Mouse (Mus musculus): ENCODE measurements at regions not wholly inside any gene's neighbourhood (a gene's known extent, or its start where the extent isn't known, plus 50 kb on each side); places are given as distances from the start of the nearest gene placed in this dataset.
"Not testable (repeated sequence)": the region's sequence is repeated elsewhere in the genome, so short reads cannot be mapped to it uniquely, and the experiment has no call there.

- in situ Hi-C loops (cut with MboI, MseI), result not testable (repeated sequence)
Observed at GRCm38 (mm10) chr1:96189776-96190175, 522.4 kb upstream of the St8sia4 start.

GRCm38 (mm10) chr1:96166767-96167166, 499.4 kb upstream of the St8sia4 start:
- in situ Hi-C loops (cut with MboI, MseI), result loop anchor here in 1 of 2 experiments (10.0 kb wide), 1 partner anchor 982 kb away; no protein-coding TSS in a partner anchor

GRCm38 (mm10) chr1:96155484-96155883, 488.1 kb upstream of the St8sia4 start:
- in situ Hi-C loops (cut with MboI, MseI), result no loop called here

GRCm38 (mm10) chr1:96128618-96129017, 461.2 kb upstream of the St8sia4 start:
- in situ Hi-C loops (cut with MboI, MseI), result no loop called here

- in situ Hi-C loops (cut with MboI, MseI), result no loop called here
Observed at GRCm38 (mm10) chr1:96107986-96108385, 440.6 kb upstream of the St8sia4 start.

GRCm38 (mm10) chr1:96105392-96105791, 438.0 kb upstream of the St8sia4 start:
- in situ Hi-C loops (cut with MboI, MseI), result no loop called here

- in situ Hi-C loops (cut with MboI, MseI), result no loop called here
Observed at GRCm38 (mm10) chr1:96083575-96083974, 416.2 kb upstream of the St8sia4 start.

GRCm38 (mm10) chr1:96074710-96075109, 407.3 kb upstream of the St8sia4 start:
- in situ Hi-C loops (cut with MboI, MseI), result no loop called here

- in situ Hi-C loops (cut with MboI, MseI), result no loop called here
Observed at GRCm38 (mm10) chr1:96061335-96061734, 394.0 kb upstream of the St8sia4 start.

GRCm38 (mm10) chr1:96049260-96049659, 381.9 kb upstream of the St8sia4 start:
- in situ Hi-C loops (cut with MboI, MseI), result no loop called here

GRCm38 (mm10) chr1:96046556-96046955, 379.2 kb upstream of the St8sia4 start:
- in situ Hi-C loops (cut with MboI, MseI), result no loop called here

GRCm38 (mm10) chr1:96019443-96019842, 352.1 kb upstream of the St8sia4 start:
- in situ Hi-C loops (cut with MboI, MseI), result no loop called here

- in situ Hi-C loops (cut with MboI, MseI), result no loop called here
Observed at GRCm38 (mm10) chr1:96009461-96009860, 342.1 kb upstream of the St8sia4 start.

GRCm38 (mm10) chr1:96003086-96003485, 335.7 kb upstream of the St8sia4 start:
- in situ Hi-C loops (cut with MboI, MseI), result no loop called here

- in situ Hi-C loops (cut with MboI, MseI), result no loop called here
Observed at GRCm38 (mm10) chr1:95962164-95962563, 294.8 kb upstream of the St8sia4 start.
